Mouse (Mus musculus) ovary, postnatal 14 days (tissue): ENCODE results near the gene Smim26.
A peak's percentile ranks its signal among the peaks of the same experiment; 100 is the strongest.
"Not testable (repeated sequence)": the region's sequence is repeated elsewhere in the genome, so short reads cannot be mapped to it uniquely, and the experiment has no call there.

Experiments
- DNase-seq: peaks from one replicate; pipeline ENCODE4 v3.0.0; 2022; ENCODE audit warnings: low spot score

Smim26 gene

DNA sequence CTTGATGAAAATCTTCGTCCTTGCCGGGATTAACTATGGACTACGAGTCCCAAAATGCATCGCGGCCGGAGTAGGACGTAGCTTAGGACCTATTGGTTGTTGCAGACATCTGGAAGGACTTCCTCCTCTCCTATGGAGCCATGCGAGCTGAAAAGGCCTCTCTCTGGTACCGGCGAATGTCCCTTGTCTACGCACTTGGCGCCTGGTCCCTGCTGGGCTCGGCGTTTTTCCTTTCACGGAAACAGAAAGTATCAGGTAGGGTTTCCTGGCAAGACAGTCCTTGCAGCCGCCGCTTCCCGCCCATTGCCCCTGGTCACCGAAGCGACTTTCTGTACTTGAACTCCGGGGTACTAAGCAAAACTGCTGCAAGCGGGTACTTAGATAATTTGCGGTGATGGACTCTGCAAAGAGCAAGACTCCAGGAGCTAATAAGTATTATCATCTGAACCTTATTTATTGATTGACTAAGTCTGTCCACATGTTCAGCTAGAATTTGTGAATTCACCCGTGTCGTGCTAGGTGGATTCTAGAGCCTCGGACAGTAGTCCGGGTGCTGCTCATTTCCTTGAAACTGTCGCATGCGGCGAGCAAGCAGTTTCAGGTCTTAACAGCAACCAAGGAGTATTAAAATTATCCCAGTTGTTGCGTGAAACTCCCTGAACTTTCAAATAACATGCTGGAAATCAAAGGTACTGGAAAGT, at the start of gene Smim26:
Smim26 (plus strand) TSS at position 104 of the 701 bp plus-strand sequence.
- DNase-seq, result peak; percentile 54

DNA sequence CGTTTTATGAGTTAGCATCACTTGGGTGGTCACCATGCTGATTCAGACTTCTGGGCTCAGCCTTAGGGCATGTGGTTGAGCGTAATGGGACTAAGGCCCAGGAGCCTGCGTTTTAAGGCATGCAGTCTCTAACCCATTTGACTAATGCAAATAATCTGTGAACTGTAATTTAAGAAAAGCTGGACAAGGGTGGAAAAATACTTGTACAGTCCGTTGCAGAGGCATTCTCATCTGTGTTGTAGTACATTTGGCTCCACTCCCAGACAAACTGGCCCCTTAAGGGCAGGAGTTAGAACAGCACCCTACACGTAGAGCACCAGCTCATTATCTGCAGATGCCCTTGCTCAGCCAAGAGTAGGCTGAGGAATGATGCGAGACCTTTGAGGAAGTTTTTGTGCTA, 49.2 kb upstream of the Smim26 start:
- no peak for DNase-seq

DNA sequence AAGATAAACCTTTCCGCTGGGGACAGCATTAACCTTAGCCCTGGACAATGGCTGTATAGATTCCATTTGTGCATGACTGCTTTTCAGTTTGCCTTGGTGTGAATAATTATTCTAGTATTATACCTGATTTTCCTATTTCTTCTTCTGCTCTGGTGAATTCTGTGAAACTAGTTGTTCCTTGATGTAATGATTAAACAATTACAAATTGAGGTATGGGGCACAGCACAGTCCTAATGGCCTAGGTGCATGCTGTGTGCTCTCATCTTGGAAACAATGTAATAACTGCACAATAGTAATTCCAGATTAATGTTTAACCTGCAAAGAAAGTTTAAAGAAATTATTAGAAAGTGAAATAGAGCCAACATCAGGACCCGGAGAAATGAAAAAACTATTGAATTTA, 48.8 kb upstream of the Smim26 start:
- no peak for DNase-seq

DNA sequence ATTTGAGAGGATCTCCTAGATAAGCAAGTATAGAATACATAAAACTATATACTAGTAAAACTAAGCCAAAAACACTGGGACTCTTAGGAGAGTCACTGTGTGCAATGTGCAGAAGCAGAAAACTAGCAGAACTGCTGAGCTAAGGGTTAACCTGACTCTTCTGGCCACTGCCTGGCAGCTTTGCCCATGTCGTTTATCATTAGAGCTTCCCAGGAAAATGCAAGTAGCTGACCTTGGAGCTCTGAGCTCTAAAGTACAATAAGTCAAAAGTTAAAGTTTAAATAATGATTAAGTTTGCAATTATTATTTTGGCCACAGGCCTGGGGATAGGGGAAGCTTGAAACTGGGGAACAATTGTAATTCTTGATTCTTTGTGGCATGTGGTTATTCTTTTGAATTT, 48.4 kb upstream of the Smim26 start:
- no peak for DNase-seq

DNA sequence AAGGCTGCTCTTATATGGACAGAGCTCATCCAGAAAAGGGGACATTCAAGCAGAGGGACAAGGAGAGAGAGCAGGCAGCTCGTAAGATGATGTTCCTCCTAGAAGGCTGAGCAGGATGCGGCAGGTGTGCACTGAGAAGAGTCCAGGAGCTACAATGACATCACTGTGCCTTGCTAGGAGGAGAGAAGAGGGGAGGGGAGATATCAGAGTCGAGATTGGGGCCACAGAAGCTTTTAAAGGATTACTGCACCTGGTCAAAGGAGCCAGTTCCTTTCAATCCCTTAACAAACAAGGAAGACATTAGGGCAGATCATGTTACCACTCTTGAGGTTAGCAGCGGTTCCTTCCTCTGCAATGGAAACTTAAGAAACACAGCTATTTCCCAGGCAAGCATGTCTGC, 46.3 kb upstream of the Smim26 start:
- no peak for DNase-seq

DNA sequence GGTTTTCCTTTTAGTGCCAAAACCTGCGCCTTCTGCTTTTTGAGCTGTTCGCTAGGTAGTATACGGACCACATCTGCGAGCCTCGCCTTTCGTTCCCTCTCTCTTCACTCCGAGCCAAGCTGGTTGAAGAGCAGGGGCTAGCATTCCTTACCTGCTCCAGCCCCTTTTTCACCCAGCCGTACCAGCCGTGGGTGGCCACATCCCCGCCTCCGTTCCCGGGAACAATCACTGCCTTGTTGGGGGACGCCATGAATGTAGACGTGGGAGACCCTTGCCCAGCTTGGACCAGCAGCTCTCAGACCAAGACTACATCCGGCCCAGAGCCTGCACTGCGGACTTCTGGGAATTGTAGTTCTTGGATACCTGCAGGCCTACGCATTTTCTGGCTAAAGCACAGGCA, 43.3 kb upstream of the Smim26 start, which contains the start of gene Rbbp9:
Rbbp9 (minus strand) TSS at position 341 of the 400 bp plus-strand sequence.
- DNase-seq, result peak; percentile 42

DNA sequence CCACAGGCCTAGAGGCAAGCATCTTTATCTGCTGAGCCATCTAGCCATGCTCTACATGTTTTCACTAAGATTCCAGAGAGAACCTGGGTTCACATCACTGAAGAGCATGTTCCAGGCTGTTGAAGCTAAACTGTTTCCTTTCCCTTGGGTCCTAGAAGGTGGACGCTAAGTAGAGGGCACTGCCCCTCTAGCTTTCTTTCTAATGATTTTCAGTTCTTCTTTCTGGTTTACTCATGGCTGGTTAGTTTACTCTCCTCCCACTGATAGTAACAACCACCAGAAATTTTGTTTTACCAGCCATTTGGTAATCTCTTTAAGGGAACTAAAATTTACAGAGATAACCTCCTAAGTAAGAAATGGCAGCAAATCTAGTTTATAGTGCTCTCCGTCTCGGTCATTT, 39.9 kb upstream of the Smim26 start:
- DNase-seq, result no peak

DNA sequence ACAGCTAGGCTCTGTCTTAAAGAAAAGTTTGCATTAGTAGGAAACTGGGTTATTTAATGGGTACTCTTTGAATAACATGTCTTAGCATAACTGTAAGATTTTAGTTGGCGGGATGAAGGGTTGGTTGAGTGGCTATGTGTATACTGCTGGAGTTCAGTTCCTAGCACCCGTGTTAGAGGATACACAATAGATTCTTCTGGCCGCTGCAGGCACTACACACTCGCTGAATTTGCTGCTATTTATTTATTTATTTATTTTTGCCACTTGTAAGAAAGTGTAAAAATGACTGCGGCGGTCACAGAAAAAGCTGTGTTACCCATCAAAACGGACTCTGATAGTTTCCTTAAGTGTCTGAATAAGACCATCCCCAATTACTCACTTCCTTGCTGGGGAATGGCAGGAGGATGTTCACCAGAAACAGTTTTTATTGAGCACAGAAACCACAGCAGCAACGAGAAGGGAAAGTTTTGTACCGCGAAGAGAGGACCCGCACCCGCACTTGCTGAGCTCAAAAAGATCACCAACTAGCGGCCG, 38.5 kb upstream of the Smim26 start:
- DNase-seq, result no peak

DNA sequence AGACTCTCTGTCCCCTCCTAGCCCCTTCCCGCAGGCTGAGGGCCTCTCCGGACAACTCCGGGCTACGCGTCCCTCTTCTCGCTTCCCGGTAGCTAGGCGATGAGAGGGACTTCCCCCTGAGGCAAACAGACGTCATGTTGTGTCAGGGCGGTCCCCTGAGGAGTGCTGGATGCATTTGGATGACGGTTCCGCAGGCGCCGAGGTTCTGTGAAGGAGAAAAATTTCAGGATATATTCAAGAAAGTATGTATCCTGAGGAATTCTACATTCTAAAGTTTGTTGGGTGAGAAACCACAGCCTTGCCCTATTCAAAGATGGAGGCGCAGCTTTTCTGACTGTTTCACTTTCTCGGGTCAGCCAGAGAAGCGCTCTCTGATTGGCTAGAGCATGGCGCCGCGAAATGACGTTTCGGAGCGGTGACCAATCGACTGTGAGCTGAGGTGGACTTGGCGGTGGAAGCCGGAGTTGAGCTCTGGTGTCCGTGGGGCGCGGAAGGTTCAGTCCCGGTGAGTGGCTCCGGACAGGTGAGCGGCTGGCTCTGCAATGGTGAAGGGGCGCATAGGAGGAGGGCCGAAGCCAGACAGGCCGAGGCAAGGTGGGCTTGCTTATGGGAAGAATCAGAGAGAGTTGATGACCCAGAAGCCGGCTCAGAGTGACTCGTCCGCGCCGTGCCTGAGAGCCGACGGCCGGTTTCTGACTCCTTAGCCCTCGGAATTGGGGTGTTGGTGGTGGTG, 37.9 kb upstream of the Smim26 start, which contains the start of gene Sec23b:
Sec23b (plus strand) TSS at position 410 of the 733 bp plus-strand sequence.
- peak; percentile 94 for DNase-seq

DNA sequence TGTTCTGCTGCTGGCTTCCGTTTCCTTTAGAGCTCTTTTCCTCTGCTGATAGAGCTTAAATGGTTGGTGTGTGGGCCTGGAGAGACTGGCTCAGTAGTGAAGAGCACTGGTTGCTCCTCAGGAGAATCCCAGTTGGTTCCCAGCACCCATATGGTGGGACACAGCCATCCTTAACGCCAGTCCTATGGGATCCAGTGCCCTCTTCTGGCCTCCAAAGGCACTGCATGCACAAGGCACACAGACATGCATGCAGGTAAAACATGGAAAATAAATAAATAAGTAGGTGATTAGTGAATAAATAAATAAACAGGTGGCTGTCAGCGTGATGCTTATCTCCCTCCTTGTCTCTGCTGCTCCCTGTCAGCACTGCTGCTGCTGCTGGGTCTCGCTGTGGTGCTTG, 5.1 kb upstream of the Smim26 start:
- no peak for DNase-seq

DNA sequence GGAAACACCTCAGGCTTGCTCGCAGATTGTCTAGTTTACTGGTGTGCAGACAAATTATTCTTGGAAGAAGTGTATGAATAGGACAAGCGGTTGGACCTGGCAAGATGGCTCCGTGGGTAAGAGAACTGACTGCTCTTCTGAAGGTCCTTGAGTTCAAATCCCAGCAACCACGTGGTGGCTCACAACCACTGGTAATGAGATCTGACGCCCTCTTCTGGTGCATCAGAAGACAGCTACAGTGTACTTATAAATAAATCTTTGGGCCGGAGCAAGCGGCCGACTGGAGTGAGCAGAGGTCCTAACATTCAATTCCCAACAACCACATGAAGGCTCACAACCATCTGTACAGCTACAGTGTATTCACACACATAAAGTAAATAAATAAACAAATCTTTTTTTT, 818 bp upstream of the Smim26 start:
- DNase-seq, result not testable (repeated sequence)

DNA sequence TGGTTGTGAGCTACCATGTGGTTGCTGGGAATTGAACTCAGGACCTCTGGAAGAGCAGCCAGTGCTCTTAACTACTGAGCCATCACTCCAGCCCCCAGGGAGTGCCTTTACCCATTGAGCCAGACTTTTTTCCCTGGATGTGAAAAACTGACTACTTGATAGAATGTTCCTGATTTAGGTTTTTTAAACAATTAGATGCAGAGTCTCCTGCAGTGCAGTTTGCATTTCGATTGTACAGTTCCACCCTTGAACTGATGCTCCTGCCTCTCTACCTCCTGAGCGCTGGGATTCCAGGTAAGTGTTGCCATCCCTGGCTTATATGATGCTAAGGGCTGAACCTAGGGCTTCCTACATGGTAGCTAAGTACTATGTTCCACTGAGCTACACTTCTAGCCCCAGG, 4.2 kb downstream of the Smim26 start:
- DNase-seq, result no peak

DNA sequence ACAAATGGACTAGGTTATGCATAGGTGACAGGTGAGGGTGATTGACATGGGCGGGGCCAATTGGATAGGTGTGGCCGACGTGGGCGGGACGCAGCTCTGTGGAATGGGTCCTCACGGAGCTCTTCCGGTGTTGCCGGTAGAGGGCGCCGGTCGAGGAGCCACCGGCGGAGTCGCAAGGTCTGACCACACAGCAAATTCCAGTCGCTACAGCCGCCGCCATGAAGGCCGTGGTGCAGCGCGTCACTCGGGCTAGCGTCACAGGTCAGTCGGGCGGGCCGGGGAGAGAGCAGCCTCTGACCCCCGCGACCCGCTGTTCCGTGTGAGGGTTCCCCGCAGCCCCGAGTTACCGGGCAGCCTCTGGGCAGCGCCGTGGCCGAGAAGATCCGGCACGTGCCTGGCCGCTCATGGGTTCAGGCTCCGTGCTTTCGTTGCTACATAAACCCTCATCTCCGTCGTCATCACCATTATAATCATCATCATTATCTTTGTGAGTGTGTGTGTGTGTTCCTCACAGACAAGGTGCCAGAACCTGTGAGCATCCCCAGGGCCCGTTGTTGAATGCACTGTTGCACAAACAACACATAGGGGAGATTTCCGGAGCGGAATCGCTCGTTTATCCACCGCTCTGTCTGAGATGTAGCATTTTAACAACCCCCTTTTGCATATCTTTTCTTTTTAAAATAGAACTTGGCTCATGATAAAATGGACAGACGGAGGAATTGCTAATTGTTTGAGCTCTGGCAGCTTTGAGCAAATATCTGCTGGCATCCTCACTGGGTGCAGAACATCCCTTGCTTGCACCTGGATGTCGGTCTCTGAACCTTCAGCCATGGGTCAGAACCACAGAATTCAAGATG, 6.2 kb downstream of the Smim26 start, which contains the start of gene Dtd1:
Dtd1 (plus strand) TSS at position 67 of the 857 bp plus-strand sequence.
- DNase-seq, result peak; percentile 80

DNA sequence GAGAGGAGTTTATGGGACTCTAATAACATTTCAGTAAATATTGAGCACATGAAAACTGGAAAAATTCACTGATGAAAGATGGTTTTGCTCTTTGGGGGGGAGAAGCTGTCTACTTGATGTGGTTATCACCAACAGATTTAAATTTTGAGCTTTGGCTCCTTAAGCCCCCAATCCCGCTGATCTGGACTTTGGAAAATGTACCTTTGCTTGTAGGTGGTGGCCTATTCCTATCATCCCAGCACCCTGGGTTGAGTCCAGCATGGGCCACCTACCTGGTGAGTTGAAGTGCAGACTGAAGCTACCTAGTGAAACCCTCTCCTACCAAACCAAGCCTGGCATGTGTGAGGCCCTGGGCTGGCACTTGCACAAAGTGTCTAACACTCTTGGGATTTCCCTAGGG, 7.7 kb downstream of the Smim26 start:
- no peak for DNase-seq

DNA sequence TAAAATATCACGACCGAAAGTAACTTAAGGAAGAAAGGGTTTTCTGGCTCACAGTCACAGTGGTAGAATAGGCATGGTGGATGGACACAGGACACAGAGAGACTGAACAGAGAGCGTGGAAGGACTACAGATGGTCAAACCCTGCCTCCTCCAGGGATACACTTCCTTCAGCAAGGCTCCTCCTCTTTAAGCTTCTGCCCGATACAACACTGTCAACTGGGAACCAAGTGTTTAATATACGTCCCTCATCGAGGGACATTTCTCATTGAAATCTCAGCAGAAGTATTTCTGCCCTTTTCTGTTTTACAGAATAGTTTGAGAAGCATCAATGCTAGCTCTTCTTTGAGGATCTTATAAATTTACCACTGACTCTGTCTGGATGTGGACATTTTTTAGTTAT, 20.1 kb downstream of the Smim26 start:
- DNase-seq, result no peak

DNA sequence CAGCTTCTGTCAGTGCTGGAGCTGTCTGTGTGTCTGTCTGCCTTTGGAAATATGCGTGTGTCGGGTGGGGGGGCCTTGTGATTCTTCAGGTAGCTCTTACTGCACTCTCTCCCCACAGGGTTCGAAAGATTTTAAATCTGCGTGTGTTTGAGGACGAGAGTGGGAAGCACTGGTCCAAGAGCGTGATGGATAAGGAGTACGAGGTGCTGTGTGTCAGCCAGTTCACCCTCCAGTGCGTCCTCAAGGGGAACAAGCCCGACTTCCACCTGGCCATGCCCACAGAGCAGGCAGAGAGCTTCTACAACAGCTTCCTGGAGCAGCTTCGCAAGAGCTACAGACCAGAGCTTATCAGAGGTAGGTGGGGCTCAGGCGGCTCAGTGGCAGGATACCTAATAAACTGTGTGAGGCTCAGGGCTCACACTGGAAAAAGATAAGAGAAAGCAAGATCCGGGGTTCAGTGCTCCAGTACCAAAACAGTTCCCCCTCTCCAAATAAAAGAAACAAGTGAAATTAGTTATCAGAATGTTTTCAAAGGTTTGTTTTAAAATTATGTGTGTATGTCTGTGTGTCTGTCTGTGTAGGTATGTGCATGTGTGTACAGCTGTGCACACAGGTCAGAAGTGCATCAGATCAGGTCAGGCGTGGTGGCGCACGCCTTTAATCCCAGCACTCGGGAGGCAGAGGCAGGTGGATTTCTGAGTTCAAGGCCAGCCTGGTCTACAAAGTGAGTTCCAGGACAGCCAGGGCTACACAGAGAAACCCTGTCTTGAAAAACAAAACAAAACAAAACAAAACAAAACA, 23.4 kb downstream of the Smim26 start:
- no peak for DNase-seq

DNA sequence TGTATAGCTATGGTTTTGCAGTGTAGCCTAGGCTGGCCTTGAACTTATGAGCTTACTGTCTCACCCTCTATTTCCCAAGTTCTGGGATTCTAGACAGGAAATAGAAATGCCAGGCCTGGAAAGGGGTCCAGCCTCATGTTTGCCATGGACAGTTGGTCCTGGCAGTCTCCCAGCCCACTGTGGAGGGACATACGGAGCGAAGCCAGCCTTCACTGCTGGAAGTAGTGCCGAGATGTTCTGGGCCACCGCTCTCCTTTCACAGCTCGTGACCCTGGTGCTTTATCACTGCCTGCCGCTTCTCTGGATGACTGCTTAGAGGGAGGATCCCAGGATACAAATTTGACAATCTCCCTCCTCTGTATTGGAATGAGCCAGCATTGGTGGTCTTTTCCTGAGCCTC, 27.6 kb downstream of the Smim26 start:
- no peak for DNase-seq

DNA sequence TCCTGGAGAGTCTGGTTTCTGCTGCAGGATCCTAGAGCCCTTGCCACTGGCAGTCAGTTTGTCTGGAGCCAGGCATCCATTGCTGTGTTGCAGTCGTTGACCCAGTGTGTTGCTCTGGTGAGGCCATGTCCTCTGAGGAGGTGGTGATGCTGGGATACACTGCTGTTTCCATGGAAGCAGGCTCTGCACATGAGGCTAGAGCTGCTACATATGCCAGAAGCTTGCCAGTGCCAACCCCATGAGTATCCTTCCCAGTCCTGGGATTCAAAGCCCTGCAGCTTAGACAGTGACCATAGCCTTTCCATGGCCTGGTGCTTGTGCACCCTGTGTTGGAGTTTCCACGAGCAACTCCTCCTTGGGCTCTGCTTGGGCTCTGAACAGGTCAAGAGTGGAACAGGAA, 39.7 kb downstream of the Smim26 start:
- DNase-seq, result no peak

DNA sequence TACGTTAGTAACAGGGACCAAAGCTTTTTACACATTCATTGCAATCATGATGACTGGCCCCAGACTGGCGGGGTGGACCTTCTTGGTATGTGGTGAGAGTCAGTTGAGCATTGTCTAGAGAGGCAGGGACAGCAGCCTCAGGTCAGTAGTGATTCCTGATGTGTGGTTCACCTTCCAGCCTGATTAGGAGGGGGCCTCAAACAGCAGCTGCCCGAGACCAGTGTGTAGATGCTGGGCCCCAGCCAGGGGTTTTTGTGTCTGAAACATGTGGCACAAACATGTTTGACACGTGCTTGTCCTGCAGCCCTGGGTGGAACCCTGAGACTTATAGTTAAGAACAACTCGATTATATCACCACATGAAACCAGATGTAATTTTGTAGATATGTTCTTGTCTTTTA, 40.4 kb downstream of the Smim26 start:
- no peak for DNase-seq

DNA sequence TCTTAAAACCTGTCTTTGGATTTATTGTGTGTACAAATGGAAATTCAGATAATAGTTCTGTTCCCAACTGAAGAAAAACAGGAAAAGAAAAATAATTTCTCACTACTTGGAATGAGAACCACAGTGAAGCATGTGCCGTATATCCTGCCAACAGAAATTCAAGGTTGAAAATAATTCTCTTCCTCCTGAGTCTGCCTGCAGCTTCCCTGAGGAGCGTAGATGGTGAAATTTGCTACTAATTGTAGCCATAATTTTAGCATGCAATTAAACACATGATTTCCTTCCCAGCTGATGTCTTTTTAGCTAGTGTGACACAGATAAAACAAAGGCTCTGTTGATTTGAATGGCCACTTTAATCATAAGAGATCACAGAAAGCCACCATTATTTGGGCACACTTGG, 40.9 kb downstream of the Smim26 start:
- no peak for DNase-seq

DNA sequence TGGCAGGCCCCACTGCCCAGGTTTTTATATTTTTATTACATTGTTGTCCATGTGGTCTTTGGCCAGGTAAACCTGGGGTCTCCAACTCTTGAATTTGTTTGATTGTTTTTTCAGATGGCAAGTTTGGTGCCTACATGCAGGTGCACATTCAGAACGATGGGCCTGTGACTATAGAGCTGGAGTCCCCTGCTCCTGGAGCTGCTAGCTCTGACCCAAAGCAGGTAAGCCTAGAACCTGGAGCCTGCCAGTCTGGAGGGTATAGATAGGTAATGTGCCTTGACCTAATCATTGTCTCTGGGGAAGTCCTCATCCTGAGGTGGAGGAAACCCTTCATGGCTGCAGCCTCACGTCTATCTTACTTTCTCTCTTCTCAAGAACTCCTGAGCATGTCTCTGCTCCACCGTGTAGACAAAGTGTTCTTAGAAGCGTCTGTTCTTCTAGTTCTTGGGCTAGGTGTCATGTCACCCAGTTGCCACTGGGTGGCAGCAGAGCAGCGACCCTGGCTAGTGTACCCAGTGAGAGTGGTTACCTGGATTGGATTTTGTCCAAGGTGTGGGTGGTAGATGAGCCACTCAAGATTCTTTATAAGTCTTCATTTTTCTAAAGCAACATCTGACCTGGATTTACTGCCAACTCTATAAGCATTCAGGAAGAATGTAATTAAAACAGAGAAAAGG, 41.9 kb downstream of the Smim26 start:
- DNase-seq, result peak; percentile 65
